Mouse (Mus musculus) liver, adult 2 months (tissue): ENCODE measurements around the gene Mtrex. TPM values are rescaled to one million over a fixed set of nuclear protein-coding genes. Genes with fewer than 3 reads are reported as not detected.

Experiments
- DNase-seq: peaks from one replicate; pipeline ENCODE4 v3.0.0-alpha.2; 2011; ENCODE audit warnings: low read depth, low spot score; ENCODE audit errors: extremely low read depth
- H3K27ac ChIP-seq: fragments of 200-500 bp; replicated peaks from 2 replicates; pipeline ENCODE4 v1.5.1; 2012; ENCODE audit warnings: low read depth, mild to moderate bottlenecking, control low read depth, inconsistent platforms, low read length; ENCODE audit not compliant: insufficient read depth
- H3K27me3 ChIP-seq: fragments of 200-500 bp; 2 replicates; pipeline ENCODE4 v1.6.1; 2012; ENCODE audit warnings: mild to moderate bottlenecking, moderate library complexity, low read length, inconsistent platforms; ENCODE audit not compliant: control insufficient read depth, insufficient read depth
- H3K36me3 ChIP-seq: fragments of 200-500 bp; 2 replicates; pipeline ENCODE4 v1.6.1; 2012; ENCODE audit warnings: low read length, inconsistent platforms; ENCODE audit not compliant: control insufficient read depth, insufficient read depth
- H3K4me1 ChIP-seq: fragments of 200-500 bp; 2 replicates; pipeline ENCODE4 v1.6.1; 2011; ENCODE audit warnings: low read length; ENCODE audit not compliant: control insufficient read depth, insufficient read depth
- H3K4me3 ChIP-seq: fragments of 200-500 bp; 2 replicates; pipeline ENCODE4 v1.5.1; 2011; ENCODE audit warnings: low read depth, mild to moderate bottlenecking, control low read depth, low read length, moderate library complexity; ENCODE audit not compliant: insufficient read depth
- H3K79me2 ChIP-seq: fragments of 200-500 bp; 2 replicates; pipeline ENCODE4 v1.6.1; 2012; ENCODE audit warnings: inconsistent platforms, mild to moderate bottlenecking, low read length, moderate library complexity; ENCODE audit not compliant: control insufficient read depth, insufficient read depth
- H3K9ac ChIP-seq: fragments of 200-500 bp; 2 replicates; pipeline ENCODE4 v1.6.1; 2012; ENCODE audit warnings: low read depth, mild to moderate bottlenecking, control low read depth, inconsistent platforms, low read length
- CTCF ChIP-seq: fragments of 200-500 bp; IDR thresholded peaks from 2 replicates; pipeline ENCODE4 v1.5.1; 2011; ENCODE audit warnings: low read depth, low read length, control low read depth
- POLR2A ChIP-seq: fragments of 200-500 bp; IDR thresholded peaks from 2 replicates; pipeline ENCODE4 v1.6.1; 2011; ENCODE audit warnings: low read length, control low read depth; ENCODE audit not compliant: insufficient read depth; ENCODE audit errors: extremely low read depth
- WGBS: fragments of 180-500 bp; shearing (Covaris S2); methylation state at CpG from one replicate; pipeline ENCODE4 v1.1.7; 2018; 5-methylcytosine and 5-hydroxymethylcytosine counted together
- polyA plus RNA-seq: library from polyadenylated mRNA; depleted of rRNA; stranded (reverse); fragments of >200 nt; gene quantifications from 2 replicates; pipeline ENCODE4 v1.2.3, GENCODE M21; 2012; rRNA removed
- total RNA-seq: library from RNA; depleted of rRNA; stranded (reverse); fragments of >200 nt; gene quantifications from 2 replicates; pipeline ENCODE4 v1.2.3, GENCODE M21; 2014; rRNA removed

Gene Mtrex
- total and polyA plus RNA-seq, 2 experiments, result 2.9 to 18.2 TPM

- no peak for DNase-seq
- no peak overlapping the region for H3K9ac ChIP-seq
- TF ChIP-seq CTCF, result no peak
- no peak for TF ChIP-seq POLR2A
- no peaks in the 10 kb centered on the region for H3K27me3 ChIP-seq
- no peak overlapping the region for H3K27ac ChIP-seq
- no peaks in the 10 kb centered on the region; the same call in 1 of the 2 replicates for H3K4me1 ChIP-seq
- 79% methylated on average over 3 of the region's 3 CpGs for WGBS
- no peak overlapping the region for H3K4me3 ChIP-seq
- peaks cover 2% of the 10 kb centered on the region; the same call in 1 of the 2 replicates for H3K79me2 ChIP-seq
- H3K36me3 ChIP-seq, result no peaks in the 10 kb centered on the region
These were observed 104.8 kb downstream of the Mtrex start for GRCm38 (mm10) chr13:112822413-112822812.

- WGBS, result 75% methylated on average over 3 of the region's 3 CpGs
These were observed 109.1 kb downstream of the Mtrex start for GRCm38 (mm10) chr13:112818125-112818524.

More at GRCm38 (mm10) chr13:112818125-112818524, 109.1 kb downstream of the Mtrex start:
- Histone ChIP-seq H3K79me2 (peaks cover 2% of the 10 kb centered on the region; the same call in 1 of the 2 replicates), H3K36me3 (no peaks in the 10 kb centered on the region), H3K27ac (no peak overlapping the region), H3K4me1 (no peaks in the 10 kb centered on the region; the same call in 1 of the 2 replicates), H3K4me3 (no peak overlapping the region), H3K9ac (no peak overlapping the region), H3K27me3 (no peaks in the 10 kb centered on the region)
- no peak for DNase-seq
- TF ChIP-seq POLR2A (no peak), CTCF (no peak)

Other genes with a start within 250 kb of the Mtrex start
- gene Plpp1, start 126.6 kb downstream of the Mtrex start, total RNA-seq, result 18.6 and 24.3 TPM in 2 replicates
- 13.4 and 15.0 TPM in 2 replicates for gene Plpp1, start 126.6 kb downstream of the Mtrex start, polyA plus RNA-seq
- 6.0 and 6.9 TPM in 2 replicates for gene Dhx29, start 56 bp upstream of the Mtrex start, total RNA-seq
- 1.9 and 2.0 TPM in 2 replicates for gene Dhx29, start 56 bp upstream of the Mtrex start, polyA plus RNA-seq
- 0.20 and 0.65 TPM in 2 replicates for gene Ccno, start 60.4 kb upstream of the Mtrex start, total RNA-seq
- gene Ccno, start 60.4 kb upstream of the Mtrex start, polyA plus RNA-seq, result 0.70 and 1.7 TPM in 2 replicates
- gene Mcidas, start 66.4 kb upstream of the Mtrex start, total RNA-seq, result not detected in 2 replicates
- not detected in 2 replicates for gene Mcidas, start 66.4 kb upstream of the Mtrex start, polyA plus RNA-seq
- not detected in 2 replicates for gene Cdc20b, start 107.7 kb upstream of the Mtrex start, total RNA-seq
- gene Cdc20b, start 107.7 kb upstream of the Mtrex start, polyA plus RNA-seq, result not detected in 2 replicates
- gene Gpx8, start 119.0 kb upstream of the Mtrex start, total RNA-seq, result 2.7 and 2.8 TPM in 2 replicates
- 0.20 and 0.22 TPM in 2 replicates for gene Gpx8, start 119.0 kb upstream of the Mtrex start, polyA plus RNA-seq
- 0.92 and 1.3 TPM in 2 replicates for gene Gzma, start 173.6 kb upstream of the Mtrex start, total RNA-seq
- gene Gzma, start 173.6 kb upstream of the Mtrex start, polyA plus RNA-seq, result 0.21 and 0.27 TPM in 2 replicates